Mouse (Mus musculus) lung, adult 2 months (tissue): ENCODE data around the gene Babam2.

Source experiments
- CTCF ChIP-seq: fragments of 200-500 bp; IDR thresholded peaks from 2 replicates; pipeline ENCODE4 v1.5.1; 2011; ENCODE audit warnings: mild to moderate bottlenecking, low read length, control low read depth; ENCODE audit not compliant: insufficient read depth
- POLR2A ChIP-seq: fragments of 200-500 bp; IDR thresholded peaks from 2 replicates; pipeline ENCODE4 v1.6.1; 2011; ENCODE audit warnings: low read depth, mild to moderate bottlenecking, control low read depth, low read length, borderline replicate concordance; ENCODE audit errors: extremely low read depth

DNA sequence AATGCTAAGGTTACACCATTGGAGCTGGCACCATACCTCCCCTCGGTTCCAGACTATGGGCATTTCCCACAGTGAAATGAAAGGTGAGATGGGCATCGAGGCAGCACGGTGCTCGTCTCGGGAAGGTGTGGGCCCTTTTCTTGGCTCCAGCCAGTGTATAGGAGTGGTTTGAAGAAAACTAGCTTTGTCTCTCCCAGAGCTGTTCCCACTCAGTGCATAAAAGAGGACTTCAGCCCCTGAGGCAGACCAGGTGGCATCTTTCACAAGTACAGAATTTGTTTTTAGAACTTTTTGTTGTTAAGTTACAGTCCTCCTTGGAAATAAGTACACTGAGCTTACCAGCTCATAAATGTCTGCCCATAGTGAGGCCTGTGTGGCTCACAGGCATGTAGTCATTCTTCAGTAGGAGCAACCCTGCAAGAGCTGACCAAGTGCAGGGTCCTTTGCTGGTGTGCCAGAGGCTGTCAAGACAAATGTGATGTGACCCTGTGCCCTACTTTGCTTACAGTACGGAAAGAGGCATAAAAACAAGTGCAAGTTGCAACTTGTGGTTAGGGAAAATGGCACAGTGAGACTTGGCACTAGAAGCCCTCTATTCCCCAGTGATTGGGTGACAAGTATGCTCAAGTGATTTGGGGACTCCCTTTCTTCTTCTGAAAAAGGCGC lies 208.9 kb downstream of the Babam2 start:
- no peak for TF ChIP-seq POLR2A
- no peak for TF ChIP-seq CTCF
